Mouse (Mus musculus): ENCODE measurements around the gene Gls. TPM values are rescaled to one million over a fixed set of nuclear protein-coding genes. Genes with fewer than 3 reads are reported as not detected.

Gls gene
- polyA plus RNA-seq, 1 experiment from 2014 or later: 13.8 TPM

GRCm38 (mm10) chr1:52230404-52230803 is 2.6 kb downstream of the Gls start:
- H3K4me1 ChIP-seq: peaks cover 31% of the 10 kb centered on the region
- no peak overlapping the region for H3K27ac ChIP-seq (replicated peaks)
- no peaks in the 10 kb centered on the region for H3K9me3 ChIP-seq (replicated peaks)
- no peaks in the 10 kb centered on the region for H3K36me3 ChIP-seq
- H3K4me3 ChIP-seq: no peak overlapping the region
- WGBS: 86% methylated on average over 1 of the region's 1 CpGs
- DNase-seq (ENCODE audit: low spot score): no peak
- H3K27me3 ChIP-seq (ENCODE audit: low read depth, poor library complexity, severe bottlenecking): peaks cover 12% of the 10 kb centered on the region

GRCm38 (mm10) chr1:52228178-52228577 is 4.9 kb downstream of the Gls start:
- H3K27ac ChIP-seq (replicated peaks): no peak overlapping the region
- no peaks in the 10 kb centered on the region for H3K9me3 ChIP-seq (replicated peaks)
- DNase-seq (ENCODE audit: low spot score): no peak
- peaks cover 28% of the 10 kb centered on the region for H3K4me1 ChIP-seq
- 91% methylated on average over 6 of the region's 6 CpGs for WGBS
- H3K4me3 ChIP-seq: no peak overlapping the region
- no peaks in the 10 kb centered on the region for H3K36me3 ChIP-seq
- H3K27me3 ChIP-seq (ENCODE audit: low read depth, poor library complexity, severe bottlenecking): no peaks in the 10 kb centered on the region

DNA sequence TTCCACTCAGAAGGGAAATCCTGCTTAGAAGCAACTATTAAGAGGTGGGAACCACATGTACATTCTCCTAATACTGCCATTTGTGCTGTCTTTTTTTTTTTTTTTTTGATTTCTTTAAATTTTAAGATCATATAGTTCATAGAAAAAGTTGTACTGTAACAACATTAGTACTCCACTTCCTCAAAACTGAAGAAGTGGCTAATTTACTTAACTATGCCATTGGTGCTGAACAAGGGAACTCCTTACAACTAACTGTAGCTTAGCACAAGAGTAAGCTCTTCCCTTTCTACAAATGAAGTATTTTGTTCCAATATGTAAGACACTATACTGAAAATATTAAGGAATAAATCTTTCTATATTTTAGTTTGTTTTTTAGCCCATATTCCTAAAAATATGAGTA is 6.6 kb downstream of the Gls start:
- Histone ChIP-seq H3K4me3 (no peak overlapping the region), H3K4me1 (peaks cover 20% of the 10 kb centered on the region), H3K27me3 (ENCODE audit: low read depth, poor library complexity, severe bottlenecking) (no peaks in the 10 kb centered on the region), H3K36me3 (no peaks in the 10 kb centered on the region), H3K27ac (replicated peaks) (no peak overlapping the region), H3K9me3 (replicated peaks) (no peaks in the 10 kb centered on the region)
- no peak for DNase-seq (ENCODE audit: low spot score)

GRCm38 (mm10) chr1:52216766-52217165 is 16.3 kb downstream of the Gls start:
- Histone ChIP-seq H3K27ac (replicated peaks) (no peak overlapping the region), H3K4me1 (no peaks in the 10 kb centered on the region), H3K4me3 (no peak overlapping the region), H3K36me3 (peaks cover 37% of the 10 kb centered on the region), H3K27me3 (ENCODE audit: low read depth, poor library complexity, severe bottlenecking) (no peaks in the 10 kb centered on the region), H3K9me3 (replicated peaks) (no peaks in the 10 kb centered on the region)
- no peak for DNase-seq (ENCODE audit: low spot score)

DNA sequence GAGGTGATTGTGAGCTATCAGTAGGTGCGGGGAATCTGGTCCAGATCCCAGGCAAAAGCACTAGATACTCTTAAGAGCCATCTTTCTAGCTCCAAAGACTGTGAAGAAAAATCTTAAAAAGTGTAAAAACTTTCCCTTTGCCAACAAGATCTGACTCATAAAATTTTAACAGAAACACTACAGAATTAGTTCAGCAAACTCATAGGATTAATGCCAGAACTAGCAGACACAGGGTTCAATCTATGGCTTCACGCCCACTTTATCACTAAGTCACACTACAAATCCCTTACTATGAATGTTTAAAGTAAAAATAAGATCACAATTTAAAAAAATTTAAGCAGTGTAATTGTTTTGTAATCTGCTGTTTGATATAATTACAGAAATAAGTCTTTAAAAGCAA is 50.0 kb downstream of the Gls start:
- no peaks in the 10 kb centered on the region for H3K9me3 ChIP-seq (replicated peaks)
- H3K4me3 ChIP-seq: no peak overlapping the region
- peaks cover 5% of the 10 kb centered on the region for H3K36me3 ChIP-seq
- DNase-seq (ENCODE audit: low spot score): no peak
- no peaks in the 10 kb centered on the region for H3K4me1 ChIP-seq
- 98% methylated on average over 2 of the region's 2 CpGs for WGBS
- H3K27me3 ChIP-seq (ENCODE audit: low read depth, poor library complexity, severe bottlenecking): no peaks in the 10 kb centered on the region
- no peak overlapping the region for H3K27ac ChIP-seq (replicated peaks)

GRCm38 (mm10) chr1:52181994-52182393 is 51.0 kb downstream of the Gls start:
- no peaks in the 10 kb centered on the region for H3K4me1 ChIP-seq
- no peak overlapping the region for H3K4me3 ChIP-seq
- no peaks in the 10 kb centered on the region for H3K36me3 ChIP-seq
- H3K9me3 ChIP-seq (replicated peaks): no peaks in the 10 kb centered on the region
- DNase-seq (ENCODE audit: low spot score): no peak
- no peak overlapping the region for H3K27ac ChIP-seq (replicated peaks)
- H3K27me3 ChIP-seq (ENCODE audit: low read depth, poor library complexity, severe bottlenecking): no peaks in the 10 kb centered on the region

DNA sequence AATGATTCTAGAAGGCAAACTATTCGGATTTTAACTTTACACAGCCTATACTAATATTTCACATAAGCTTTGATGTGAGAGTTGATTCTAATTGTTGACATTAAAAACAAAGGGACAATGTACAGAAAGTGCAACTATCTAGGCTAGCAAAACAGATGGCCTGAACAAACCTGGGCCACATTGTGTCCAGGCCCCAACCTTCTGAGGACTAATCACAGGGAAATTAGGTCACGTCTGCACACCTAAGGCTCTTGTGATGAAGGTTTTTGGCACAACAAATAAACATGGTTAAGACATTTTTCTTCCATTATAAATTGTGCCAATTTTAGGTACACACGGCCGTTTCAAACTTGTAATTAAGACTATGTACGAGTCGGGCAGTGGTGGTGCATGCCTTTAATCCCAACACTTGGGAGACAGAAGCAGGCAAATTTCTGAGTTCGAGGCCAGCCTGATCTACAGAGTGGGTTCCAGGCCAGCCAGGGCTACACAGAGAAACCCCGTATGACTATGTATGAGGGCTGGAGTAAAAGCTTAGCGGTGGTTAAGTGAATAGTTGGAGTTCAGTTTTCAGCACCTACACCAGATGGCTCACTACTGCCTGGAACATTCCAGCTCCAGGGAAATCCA is 53.0 kb downstream of the Gls start:
- Histone ChIP-seq H3K36me3 (no peaks in the 10 kb centered on the region), H3K27ac (replicated peaks) (no peak overlapping the region), H3K27me3 (ENCODE audit: low read depth, poor library complexity, severe bottlenecking) (no peaks in the 10 kb centered on the region), H3K4me1 (no peaks in the 10 kb centered on the region), H3K9me3 (replicated peaks) (no peaks in the 10 kb centered on the region), H3K4me3 (no peak overlapping the region)
- DNase-seq (ENCODE audit: low spot score): no peak
- WGBS: 96% methylated on average over 9 of the region's 9 CpGs

DNA sequence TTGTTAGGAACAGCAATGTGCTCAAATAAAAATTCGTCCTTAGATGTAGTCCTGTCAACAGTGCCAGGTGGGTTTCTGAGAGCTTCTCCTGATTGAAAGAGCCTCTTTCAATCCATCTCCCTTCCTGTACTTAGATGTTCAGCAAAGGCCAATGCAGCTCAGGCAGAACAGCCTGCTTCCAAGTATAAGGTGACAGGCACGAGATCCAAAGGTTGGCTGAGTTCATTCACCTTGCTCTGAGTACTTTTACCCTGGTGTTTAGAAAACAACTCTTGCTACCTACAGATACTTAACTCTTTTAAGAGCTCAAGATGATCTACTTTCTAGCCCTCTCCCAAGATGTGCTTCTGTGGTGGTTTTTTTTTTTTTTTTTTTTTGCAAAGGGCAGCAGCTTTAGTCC is 56.0 kb downstream of the Gls start:
- Histone ChIP-seq H3K36me3 (no peaks in the 10 kb centered on the region), H3K4me3 (no peak overlapping the region), H3K9me3 (replicated peaks) (no peaks in the 10 kb centered on the region), H3K27me3 (ENCODE audit: low read depth, poor library complexity, severe bottlenecking) (no peaks in the 10 kb centered on the region), H3K27ac (replicated peaks) (no peak overlapping the region), H3K4me1 (no peaks in the 10 kb centered on the region)
- no peak for DNase-seq (ENCODE audit: low spot score)
- 80% methylated on average over 2 of the region's 2 CpGs for WGBS

DNA sequence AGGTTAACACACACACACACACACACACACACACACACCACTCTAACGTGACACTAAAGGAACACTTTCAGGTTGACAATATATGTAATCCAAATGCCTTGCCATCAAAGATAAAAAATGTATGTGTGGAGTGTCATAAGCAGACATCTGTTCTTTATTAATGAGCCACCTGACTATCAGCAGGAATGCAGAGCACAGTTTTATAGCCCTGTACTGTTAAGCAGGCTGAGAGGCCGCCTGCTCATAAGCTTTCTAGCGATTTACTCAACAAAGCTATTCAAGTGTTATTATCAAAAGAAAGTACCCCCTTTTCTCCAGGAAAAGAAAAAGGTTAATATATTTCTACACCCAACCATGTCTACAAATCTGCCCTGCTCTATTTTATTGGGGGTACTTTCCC is 57.0 kb downstream of the Gls start:
- Histone ChIP-seq H3K4me1 (no peaks in the 10 kb centered on the region), H3K9me3 (replicated peaks) (no peaks in the 10 kb centered on the region), H3K4me3 (no peak overlapping the region), H3K27ac (replicated peaks) (no peak overlapping the region), H3K27me3 (ENCODE audit: low read depth, poor library complexity, severe bottlenecking) (no peaks in the 10 kb centered on the region), H3K36me3 (no peaks in the 10 kb centered on the region)
- 90% methylated on average over 3 of the region's 3 CpGs for WGBS
- DNase-seq (ENCODE audit: low spot score): no peak

DNA sequence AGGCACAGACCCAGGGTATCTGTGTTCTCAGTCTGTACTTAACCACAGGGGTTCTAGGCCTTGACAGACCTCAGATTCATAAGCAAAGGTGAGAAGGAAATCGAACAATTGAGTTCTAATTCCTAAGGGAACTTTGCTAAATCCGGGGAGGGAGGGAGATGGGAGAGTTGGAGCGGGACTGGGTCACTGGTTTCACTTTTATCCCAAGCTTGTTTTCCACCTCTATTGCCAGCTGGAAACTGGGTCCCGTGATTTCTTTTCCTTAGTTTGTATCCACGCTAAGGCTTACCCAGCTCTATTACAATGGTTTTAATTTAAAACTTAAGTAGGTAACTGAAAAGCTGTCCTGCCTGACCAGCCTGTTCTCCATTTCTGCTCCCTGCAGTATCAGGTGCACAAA is 57.7 kb downstream of the Gls start:
- H3K36me3 ChIP-seq: no peaks in the 10 kb centered on the region
- H3K4me3 ChIP-seq: no peak overlapping the region
- H3K4me1 ChIP-seq: no peaks in the 10 kb centered on the region
- H3K27me3 ChIP-seq (ENCODE audit: low read depth, poor library complexity, severe bottlenecking): no peaks in the 10 kb centered on the region
- 71% methylated on average over 5 of the region's 5 CpGs for WGBS
- no peak overlapping the region for H3K27ac ChIP-seq (replicated peaks)
- no peak for DNase-seq (ENCODE audit: low spot score)
- no peaks in the 10 kb centered on the region for H3K9me3 ChIP-seq (replicated peaks)

- Histone ChIP-seq H3K27ac (replicated peaks) (no peak overlapping the region), H3K4me3 (no peak overlapping the region), H3K27me3 (ENCODE audit: low read depth, poor library complexity, severe bottlenecking) (no peaks in the 10 kb centered on the region), H3K9me3 (replicated peaks) (no peaks in the 10 kb centered on the region), H3K36me3 (no peaks in the 10 kb centered on the region), H3K4me1 (no peaks in the 10 kb centered on the region)
- 86% methylated on average over 8 of the region's 8 CpGs for WGBS
- no peak for DNase-seq (ENCODE audit: low spot score)
Observed at GRCm38 (mm10) chr1:52171271-52171670, 61.8 kb downstream of the Gls start.

GRCm38 (mm10) chr1:52170747-52171146 is 62.3 kb downstream of the Gls start:
- Histone ChIP-seq H3K4me1 (no peaks in the 10 kb centered on the region), H3K27ac (replicated peaks) (no peak overlapping the region), H3K27me3 (ENCODE audit: low read depth, poor library complexity, severe bottlenecking) (no peaks in the 10 kb centered on the region), H3K36me3 (no peaks in the 10 kb centered on the region), H3K4me3 (no peak overlapping the region), H3K9me3 (replicated peaks) (no peaks in the 10 kb centered on the region)
- 76% methylated on average over 7 of the region's 7 CpGs for WGBS
- no peak for DNase-seq (ENCODE audit: low spot score)

GRCm38 (mm10) chr1:52170057-52170456 is 63.0 kb downstream of the Gls start:
- H3K4me1 ChIP-seq: no peaks in the 10 kb centered on the region
- no peaks in the 10 kb centered on the region for H3K27me3 ChIP-seq (ENCODE audit: low read depth, poor library complexity, severe bottlenecking)
- no peak overlapping the region for H3K27ac ChIP-seq (replicated peaks)
- DNase-seq (ENCODE audit: low spot score): no peak
- no peaks in the 10 kb centered on the region for H3K36me3 ChIP-seq
- no peaks in the 10 kb centered on the region for H3K9me3 ChIP-seq (replicated peaks)
- 7% methylated on average over 3 of the region's 3 CpGs for WGBS
- H3K4me3 ChIP-seq: no peak overlapping the region

DNA sequence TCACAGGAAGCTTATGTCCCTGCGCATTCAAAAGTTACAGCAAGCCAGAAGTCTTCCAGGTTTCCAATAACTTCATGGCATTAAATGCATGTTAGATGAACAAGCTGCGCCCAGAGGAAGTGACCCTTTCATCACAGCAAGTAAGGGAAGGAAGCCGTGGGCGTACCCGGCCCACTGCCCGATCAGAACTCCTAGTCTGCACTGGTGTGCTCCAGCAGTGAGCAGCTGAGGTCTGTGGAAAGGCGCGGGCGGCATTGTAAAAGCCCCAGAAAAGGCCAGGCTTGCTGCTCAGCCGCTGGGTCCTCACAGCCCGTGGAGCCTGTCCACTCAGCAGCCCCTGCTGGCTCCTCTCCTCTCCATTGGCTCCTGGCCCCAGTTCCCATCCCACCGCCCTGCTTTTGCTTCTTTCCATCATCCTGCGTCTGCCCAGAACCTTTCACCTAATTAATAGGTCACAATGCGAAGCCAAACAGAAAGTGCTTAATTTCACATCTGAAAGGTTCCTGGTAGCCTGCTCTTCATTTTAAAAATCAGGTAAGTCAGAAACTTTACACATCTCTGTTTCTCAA is 66.3 kb downstream of the Gls start:
- WGBS: 79% methylated on average over 14 of the region's 14 CpGs
- DNase-seq (ENCODE audit: low spot score): peak; percentile 5
- no peak overlapping the region for H3K4me3 ChIP-seq

More for the DNA sequence above, 66.3 kb downstream of the Gls start:
- Histone ChIP-seq H3K36me3 (no peaks in the 10 kb centered on the region), H3K9me3 (replicated peaks) (no peaks in the 10 kb centered on the region), H3K27ac (replicated peaks) (no peak overlapping the region), H3K4me1 (0 out of 2 replicates have a peak, but pooled peaks cover under 1% of the 10 kb centered on the region), H3K27me3 (ENCODE audit: low read depth, poor library complexity, severe bottlenecking) (no peaks in the 10 kb centered on the region)
